In the genomic region with DNA sequence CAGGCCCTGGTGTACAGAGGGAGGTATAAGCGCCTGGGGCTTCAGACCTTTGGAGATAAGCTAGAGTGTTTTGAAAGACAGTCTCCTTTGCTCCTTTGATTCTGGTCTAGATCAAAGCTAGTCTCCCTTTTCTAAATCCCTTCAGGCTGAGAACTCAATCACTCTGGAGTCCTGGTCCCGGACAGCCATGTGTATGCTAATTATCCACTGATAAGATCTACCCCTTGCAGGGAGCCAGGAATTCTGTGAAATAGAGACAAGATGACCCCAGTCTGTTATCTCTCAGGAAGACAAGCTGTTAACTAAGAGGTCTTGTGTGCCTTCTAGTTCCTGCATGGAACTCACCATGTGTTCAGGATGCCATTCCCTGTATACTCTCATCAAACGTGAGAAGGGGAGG, we compare ENCODE assay signal across 20 mouse cellular contexts.
"Had no signal": no experiment of that assay in that cellular context is flagged by ENCODE, and none has a peak within 500 bp of the region (broad histone marks: within the 10 kb centered on the region; RNA-seq: fewer than 3 reads in every experiment).

No protein-coding gene starts in this region.

- H3K9ac ChIP-seq: liver, postnatal 0 days; lung, embryonic 15.5 days; midbrain, embryonic 13.5 days; midbrain, embryonic 15.5 days; neural tube, embryonic 12.5 days had no signal

- H3K9me3 ChIP-seq: lung, embryonic 15.5 days; megakaryocyte, embryonic 14.5 days; midbrain, embryonic 13.5 days; midbrain, embryonic 15.5 days; neural tube, embryonic 12.5 days had no signal

- H3K27me3 ChIP-seq: lung, embryonic 15.5 days; midbrain, embryonic 13.5 days; midbrain, embryonic 15.5 days; neural tube, embryonic 12.5 days had no signal

- H3K36me3 ChIP-seq: lung, embryonic 15.5 days; midbrain, embryonic 13.5 days; midbrain, embryonic 15.5 days; neural tube, embryonic 12.5 days had no signal

- H3K27ac ChIP-seq: lung, embryonic 15.5 days; macrophage; midbrain, embryonic 13.5 days; midbrain, embryonic 15.5 days; neural tube, embryonic 12.5 days had no signal

- DNase-seq: liver, postnatal 0 days; lung, adult 2 months; lung, postnatal 14 days; lung, postnatal 36 days; retina, postnatal 1 day; right cerebral cortex, adult 18-20 months; right cerebral cortex, postnatal 25 days; right cerebral cortex, postnatal 4 days; spleen, adult 18-20 months; thymus, adult 18-20 months; thymus, postnatal 14 days; thymus, postnatal 36 days had no signal

- ATAC-seq: liver, postnatal 0 days; lung, postnatal 0 days; midbrain, embryonic 13.5 days; midbrain, embryonic 15.5 days had no signal

- H3K4me3 ChIP-seq: lung, embryonic 15.5 days; megakaryocyte, embryonic 14.5 days; midbrain, embryonic 13.5 days; midbrain, embryonic 15.5 days; neural tube, embryonic 12.5 days had no signal

- H3K4me2 ChIP-seq: lung, embryonic 15.5 days; midbrain, embryonic 11.5 days; midbrain, embryonic 13.5 days; midbrain, embryonic 15.5 days; neural tube, embryonic 12.5 days had no signal

- H3K4me1 ChIP-seq: neural tube, embryonic 12.5 days had no signal
